Mouse (Mus musculus) E14TG2a.4 (cell line): ENCODE measurements around the gene Ccm2.
A peak's percentile ranks its signal among the peaks of the same experiment; 100 is the strongest.

ENCODE experiments used
- H3K27me3 ChIP-seq: 2 replicates; pipeline ENCODE4 v1.6.1; 2014; ENCODE audit warnings: low read length, control low read depth; ENCODE audit not compliant: insufficient read depth
- H3K36me3 ChIP-seq: 2 replicates; pipeline ENCODE4 v1.6.1; 2014; ENCODE audit warnings: low read length, control low read depth; ENCODE audit not compliant: insufficient read depth
- H3K4me1 ChIP-seq: replicated peaks from 2 replicates; pipeline ENCODE4 v1.6.1; 2014; ENCODE audit warnings: low read depth, low read length, control low read depth
- H3K4me3 ChIP-seq: replicated peaks from 2 replicates; pipeline ENCODE4 v1.5.1; 2014; ENCODE audit warnings: mild to moderate bottlenecking, low read length
- H3K9me3 ChIP-seq: 2 replicates; pipeline ENCODE4 v1.6.1; 2014; ENCODE audit warnings: low read length, control low read depth
- CTCF ChIP-seq: conservative IDR thresholded peaks from 2 replicates; pipeline ENCODE4 v1.5.1; 2014; ENCODE audit warnings: low read length
- NANOG ChIP-seq: IDR thresholded peaks from 2 replicates; pipeline ENCODE4 v1.6.1; 2014; ENCODE audit warnings: borderline replicate concordance, low read length, mixed read lengths
- POU5F1 ChIP-seq: IDR thresholded peaks from 2 replicates; pipeline ENCODE4 v1.6.1; 2014; ENCODE audit warnings: low read length, borderline replicate concordance

The Ccm2 gene

DNA sequence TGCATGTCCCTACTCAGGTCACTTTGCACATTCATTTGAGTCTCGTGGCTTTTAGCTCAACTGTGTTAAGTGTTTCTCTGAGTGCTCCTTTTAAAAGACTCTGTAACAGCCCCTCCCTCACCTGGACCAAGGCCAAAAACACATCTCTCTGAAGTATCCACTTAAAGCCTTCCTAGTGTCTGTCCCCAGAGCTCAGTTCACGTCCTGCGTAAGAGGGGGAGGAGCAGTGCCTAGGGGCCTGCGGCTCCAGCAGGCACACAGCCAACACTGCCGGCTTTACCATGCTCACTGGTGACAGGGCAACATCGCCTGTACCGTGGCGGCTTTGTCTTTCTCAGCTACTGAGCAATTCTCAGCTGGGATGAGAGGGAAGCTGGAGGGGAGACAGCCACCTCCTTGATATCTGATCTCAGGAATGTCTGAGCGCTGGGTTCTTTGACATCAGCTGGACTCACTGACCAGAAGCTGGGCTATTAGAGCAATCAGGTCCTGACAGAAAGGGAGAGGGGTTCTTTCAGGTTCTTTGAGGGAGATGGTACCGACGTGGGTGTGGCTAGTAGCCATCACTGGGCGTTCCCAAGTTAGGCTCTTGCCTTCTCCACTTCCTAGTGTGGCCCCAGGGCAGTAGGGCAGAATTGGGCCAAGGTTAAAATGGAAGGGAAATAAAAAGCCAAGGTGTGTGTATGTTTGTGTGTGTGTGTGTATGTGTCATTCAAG, 57.4 kb downstream of the Ccm2 start:
- Histone ChIP-seq H3K9me3 (no peaks in the 10 kb centered on the region), H3K27me3 (peaks cover 50% of the 10 kb centered on the region), H3K36me3 (no peaks in the 10 kb centered on the region), H3K4me1 (peaks cover 40% of the 10 kb centered on the region), H3K4me3 (no peak overlapping the region)
- no peak for TF ChIP-seq POU5F1
- TF ChIP-seq CTCF = no peak
- TF ChIP-seq NANOG = no peak

DNA sequence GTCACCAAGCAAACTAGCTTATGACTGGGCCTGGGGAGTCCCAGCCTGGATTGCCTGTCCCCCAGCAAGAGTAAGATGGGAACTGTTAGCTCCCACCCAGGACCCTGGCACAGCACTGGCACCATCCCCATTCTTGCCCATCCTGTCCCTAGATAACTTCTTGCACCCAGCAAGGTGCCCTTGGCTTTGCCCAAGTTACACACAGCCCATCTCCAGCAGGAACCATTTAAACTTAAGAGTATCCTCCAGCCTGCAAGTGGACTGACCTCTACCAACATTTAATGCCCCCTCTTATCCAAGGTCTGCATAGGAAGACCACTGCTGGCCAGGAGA, 57.9 kb downstream of the Ccm2 start:
- no peak overlapping the region for H3K4me3 ChIP-seq
- no peaks in the 10 kb centered on the region for H3K36me3 ChIP-seq
- peaks cover 50% of the 10 kb centered on the region for H3K27me3 ChIP-seq
- H3K4me1 ChIP-seq = peaks cover 35% of the 10 kb centered on the region
- H3K9me3 ChIP-seq = no peaks in the 10 kb centered on the region
- TF ChIP-seq NANOG (no peak), CTCF (no peak), POU5F1 (no peak)

DNA sequence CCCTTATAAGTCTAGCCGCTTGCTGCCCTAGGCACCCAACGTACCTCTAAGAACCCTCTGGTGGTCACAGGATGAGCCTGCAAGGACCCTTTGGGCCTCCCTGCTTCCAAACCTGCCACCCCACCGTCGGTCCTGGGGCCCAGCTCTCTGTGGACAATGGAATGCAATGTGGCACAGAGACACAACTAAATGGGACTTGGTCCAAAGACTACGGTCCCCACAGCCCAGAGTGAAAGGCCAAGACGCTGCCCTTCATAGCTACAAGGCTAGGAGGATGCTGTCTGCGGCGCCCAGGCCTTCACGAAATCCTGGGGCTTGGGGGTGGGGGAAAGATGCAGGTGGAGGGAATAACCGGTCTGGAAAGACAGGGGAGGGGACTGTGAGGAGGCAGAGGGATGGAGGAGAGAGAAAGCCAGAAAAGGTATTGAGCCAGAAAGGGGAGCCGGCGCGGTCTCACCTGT, 58.4 kb downstream of the Ccm2 start:
- Histone ChIP-seq H3K9me3 (no peaks in the 10 kb centered on the region), H3K4me1 (peaks cover 30% of the 10 kb centered on the region), H3K27me3 (peaks cover 50% of the 10 kb centered on the region), H3K4me3 (peak overlapping the region; percentile 71), H3K36me3 (peaks cover 2% of the 10 kb centered on the region; the same call in 1 of the 2 replicates)
- TF ChIP-seq CTCF (no peak), NANOG (no peak), POU5F1 (no peak)

DNA sequence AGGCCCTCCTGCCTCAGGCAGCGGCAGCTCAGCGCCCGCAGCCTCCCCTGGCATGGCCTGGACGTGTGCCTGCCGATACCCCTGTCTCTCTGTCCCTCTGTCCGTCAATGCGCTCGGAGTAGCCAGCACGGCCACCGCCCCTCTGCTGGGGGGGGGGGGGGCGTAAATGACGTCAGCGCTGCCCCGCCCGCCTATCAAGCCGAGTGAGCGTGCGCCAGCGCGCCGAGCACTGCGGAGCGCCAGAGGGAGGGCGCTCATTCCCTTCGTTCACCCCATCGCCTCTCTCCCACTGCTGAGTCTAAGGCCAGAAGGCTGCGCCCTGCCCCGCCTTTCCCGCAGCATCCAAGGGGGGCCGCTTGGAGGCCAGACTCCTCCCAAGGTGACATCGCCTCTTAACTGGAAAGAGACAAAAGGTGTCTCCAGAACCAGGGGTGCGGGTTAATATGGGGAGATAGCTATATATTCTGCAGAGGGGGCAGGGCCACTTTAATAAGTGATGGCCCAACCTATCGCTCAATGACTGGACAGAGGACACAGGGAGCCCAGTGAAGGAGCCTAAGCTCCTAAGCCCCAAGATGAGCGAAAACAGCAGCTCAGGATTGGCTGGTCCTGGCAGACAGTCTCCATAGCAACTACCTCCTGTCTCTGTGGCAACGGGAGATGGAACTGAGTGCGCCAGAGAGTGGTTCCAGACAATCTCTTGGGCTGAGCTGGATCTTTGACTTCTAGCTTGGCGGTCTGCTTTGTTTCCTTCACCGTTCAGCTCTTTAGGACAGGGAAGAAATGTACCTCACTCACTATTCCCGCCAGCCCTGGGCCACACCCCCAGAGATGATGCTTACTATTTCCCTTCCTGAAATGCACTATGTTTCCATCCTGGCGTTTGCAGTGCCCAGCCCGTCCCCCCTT, 59.1 kb downstream of the Ccm2 start, which contains the start of gene Nacad:
Nacad (minus strand) TSS at position 563 of the 909 bp plus-strand sequence.
- Histone ChIP-seq H3K27me3 (peaks cover 50% of the 10 kb centered on the region), H3K36me3 (peaks cover 9% of the 10 kb centered on the region), H3K4me1 (peaks cover 23% of the 10 kb centered on the region), H3K9me3 (no peaks in the 10 kb centered on the region), H3K4me3 (peak within 1 kb of the TSS; percentile 71)
- no peak for TF ChIP-seq NANOG
- TF ChIP-seq CTCF = no peak
- no peak for TF ChIP-seq POU5F1

DNA sequence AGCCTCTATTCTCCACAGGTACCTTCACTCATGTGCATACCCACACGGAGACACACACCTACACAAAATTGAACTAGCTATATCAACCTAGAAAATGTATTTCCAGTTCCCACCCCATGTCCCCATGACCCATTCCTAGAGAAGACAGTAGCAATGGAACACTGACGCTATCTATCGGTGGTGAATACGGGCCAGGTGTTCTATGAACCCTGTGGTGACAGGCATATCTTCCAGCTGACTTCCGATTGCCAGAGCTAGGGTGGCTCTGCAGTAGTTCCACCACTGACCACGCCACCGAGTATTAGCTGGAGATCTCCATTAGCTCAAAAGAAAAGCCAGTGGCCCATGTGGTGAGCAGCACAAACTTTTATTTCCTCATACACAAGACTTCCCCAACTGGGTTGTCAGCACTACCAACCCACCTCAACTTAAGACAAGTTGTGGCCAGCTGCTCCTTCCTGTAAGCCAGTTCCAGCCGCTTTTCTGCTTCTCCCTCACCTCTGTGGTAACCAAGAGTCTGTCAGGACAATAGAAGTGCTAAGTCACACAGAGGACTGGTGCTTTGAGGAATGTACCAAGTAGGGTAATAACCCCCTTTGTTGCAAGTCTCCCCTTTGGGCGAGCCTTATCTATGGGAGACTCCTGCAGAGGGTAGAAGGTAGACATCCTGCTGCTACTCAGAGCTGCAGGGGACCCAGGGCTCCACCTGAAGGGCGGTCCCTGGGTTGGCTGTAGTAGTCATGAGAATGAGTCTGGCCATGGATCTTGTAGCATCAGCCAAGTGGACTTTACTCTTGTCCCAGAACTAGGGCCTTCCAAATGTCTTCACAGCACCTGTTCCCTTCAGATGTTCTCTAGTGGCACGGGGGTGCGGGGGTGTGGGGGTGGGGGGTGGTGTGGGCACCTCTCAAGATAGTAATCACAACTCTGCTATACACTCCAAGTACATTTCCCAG, 68.8 kb downstream of the Ccm2 start:
- no peak for TF ChIP-seq POU5F1
- Histone ChIP-seq H3K4me1 (peaks cover 60% of the 10 kb centered on the region), H3K4me3 (no peak overlapping the region), H3K36me3 (peaks cover 100% of the 10 kb centered on the region), H3K27me3 (no peaks in the 10 kb centered on the region), H3K9me3 (no peaks in the 10 kb centered on the region)

DNA sequence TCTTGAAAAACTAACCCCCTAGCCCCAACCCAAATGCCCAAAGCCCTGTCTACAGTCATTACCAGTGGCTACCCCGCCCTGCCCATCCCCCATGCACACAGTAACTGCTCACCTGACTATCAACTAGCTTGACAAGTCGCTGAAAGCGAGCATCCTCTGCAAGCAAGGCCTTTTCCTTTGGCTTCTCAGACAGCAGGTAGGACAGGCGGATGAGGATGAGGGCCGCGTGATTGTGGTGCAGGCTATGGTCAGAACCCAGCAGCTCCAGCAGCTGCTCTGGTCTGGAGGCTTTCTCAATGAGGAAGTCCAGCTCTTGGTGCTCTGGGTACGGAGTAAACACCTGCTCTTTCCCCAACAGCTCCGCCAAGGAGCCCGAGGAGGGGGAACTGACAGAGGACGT, 77.0 kb downstream of the Ccm2 start:
- Histone ChIP-seq H3K4me3 (peak overlapping the region; percentile 93), H3K4me1 (peaks cover 82% of the 10 kb centered on the region), H3K9me3 (no peaks in the 10 kb centered on the region), H3K36me3 (peaks cover 74% of the 10 kb centered on the region), H3K27me3 (no peaks in the 10 kb centered on the region)
- TF ChIP-seq CTCF (no peak), NANOG (no peak), POU5F1 (no peak)

DNA sequence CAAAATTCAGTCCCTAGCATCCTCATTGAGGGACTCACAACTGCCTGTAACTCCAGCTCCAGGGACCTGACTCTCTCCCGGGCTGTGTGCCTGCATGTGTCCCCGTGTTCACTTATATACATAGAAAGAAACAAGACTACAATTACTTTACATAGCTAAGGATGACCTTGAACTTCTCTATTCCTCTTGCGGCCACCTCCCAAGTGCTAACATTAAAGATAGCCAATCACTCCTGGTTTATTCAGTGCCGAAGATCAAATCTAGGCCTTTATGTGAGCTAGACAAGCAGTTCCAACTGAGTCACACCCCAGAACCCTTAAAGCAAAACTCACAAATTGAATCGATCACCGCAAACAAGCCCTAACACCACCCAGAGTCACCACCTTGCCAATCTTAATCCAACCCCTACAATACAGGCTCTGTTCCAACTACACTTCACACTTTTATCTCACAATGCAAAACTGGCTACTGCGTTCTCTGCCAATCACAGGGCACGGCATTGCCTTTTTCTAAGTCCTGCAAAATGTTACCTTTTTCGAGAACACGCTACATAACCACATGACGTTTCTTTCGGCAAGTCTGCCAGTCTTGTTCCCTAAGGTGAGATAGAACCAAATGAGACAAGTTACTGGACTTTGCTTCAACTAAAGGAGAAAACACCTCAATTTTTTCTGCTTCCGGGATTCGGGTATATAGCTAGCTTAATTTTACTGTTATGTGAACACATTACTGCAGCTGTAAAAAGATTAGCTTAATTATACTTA, 78.1 kb downstream of the Ccm2 start:
- TF ChIP-seq POU5F1 (no peak), NANOG (no peak), CTCF (no peak)

More for the DNA sequence above, 78.1 kb downstream of the Ccm2 start:
- peaks cover 78% of the 10 kb centered on the region for H3K4me1 ChIP-seq
- H3K27me3 ChIP-seq = no peaks in the 10 kb centered on the region
- no peaks in the 10 kb centered on the region for H3K9me3 ChIP-seq
- peak overlapping the region; percentile 93 for H3K4me3 ChIP-seq
- peaks cover 63% of the 10 kb centered on the region for H3K36me3 ChIP-seq
